Mouse (Mus musculus) lung, adult 2 months (tissue): ENCODE results near the gene Galnt6. TPM values are rescaled to one million over a fixed set of nuclear protein-coding genes. Genes with fewer than 3 reads are reported as not detected.

Experiments
- DNase-seq: peaks from one replicate; pipeline ENCODE4 v3.0.0; 2022
- H3K4me1 ChIP-seq: fragments of 200-500 bp; 2 replicates; pipeline ENCODE4 v1.6.1; 2011; ENCODE audit warnings: low read length; ENCODE audit not compliant: control insufficient read depth, insufficient read depth
- H3K4me3 ChIP-seq: fragments of 200-500 bp; replicated peaks from 2 replicates; pipeline ENCODE3; 2011; ENCODE audit warnings: low read depth, mild to moderate bottlenecking, control low read depth, low read length; ENCODE audit errors: extremely low read depth
- CTCF ChIP-seq: fragments of 200-500 bp; IDR thresholded peaks from 2 replicates; pipeline ENCODE4 v1.5.1; 2011; ENCODE audit warnings: mild to moderate bottlenecking, low read length, control low read depth; ENCODE audit not compliant: insufficient read depth
- POLR2A ChIP-seq: fragments of 200-500 bp; IDR thresholded peaks from 2 replicates; pipeline ENCODE4 v1.6.1; 2011; ENCODE audit warnings: low read depth, mild to moderate bottlenecking, control low read depth, low read length, borderline replicate concordance; ENCODE audit errors: extremely low read depth
- WGBS: fragments of 180-500 bp; shearing (Covaris S2); methylation state at CpG from one replicate; pipeline ENCODE4 v1.1.7; 2018; 5-methylcytosine and 5-hydroxymethylcytosine counted together
- polyA plus RNA-seq: library from polyadenylated mRNA; depleted of rRNA; stranded (reverse); fragments of >200 nt; gene quantifications from 2 replicates; pipeline ENCODE4 v1.2.3, GENCODE M21; 2012

The Galnt6 gene
- polyA plus RNA-seq, 1 experiment, result 4.0 TPM

DNA sequence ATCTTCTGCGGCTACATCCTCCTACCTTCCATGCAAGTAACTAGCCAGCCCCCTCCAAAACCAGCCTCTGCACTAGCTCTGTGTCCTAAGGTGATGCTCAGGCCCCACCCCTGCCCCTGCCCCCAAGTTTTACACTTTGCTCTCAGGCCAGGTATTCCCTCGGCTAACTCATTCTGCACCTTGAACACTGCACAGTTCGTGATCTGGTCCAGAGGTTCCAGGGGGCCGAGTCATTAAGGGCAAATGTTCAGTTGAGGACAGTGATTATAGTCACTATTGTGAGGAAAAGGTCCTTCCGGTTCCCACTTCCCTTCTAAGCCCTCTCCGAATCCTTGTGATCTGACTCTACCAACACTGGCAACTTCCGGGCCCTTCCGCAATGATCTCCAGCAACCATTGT is 14.7 kb downstream of the Galnt6 start:
- no peak for DNase-seq
- 75% methylated on average over 8 of the region's 8 CpGs for WGBS
- TF ChIP-seq POLR2A (no peak), CTCF (no peak)
- H3K4me3 ChIP-seq, result no peak overlapping the region
- H3K4me1 ChIP-seq, result no peaks in the 10 kb centered on the region

GRCm38 (mm10) chr15:100710838-100711237 is 18.3 kb downstream of the Galnt6 start:
- TF ChIP-seq POLR2A, result no peak
- TF ChIP-seq CTCF, result no peak
- Histone ChIP-seq H3K4me3 (no peak overlapping the region), H3K4me1 (no peaks in the 10 kb centered on the region)
- no peak for DNase-seq
- 50% methylated on average over 6 of the region's 6 CpGs for WGBS

- no peaks in the 10 kb centered on the region for H3K4me1 ChIP-seq
- H3K4me3 ChIP-seq, result no peak overlapping the region
- TF ChIP-seq CTCF, result no peak
- TF ChIP-seq POLR2A, result no peak
- no peak for DNase-seq
- WGBS, result 68% methylated on average over 8 of the region's 8 CpGs
Measured at GRCm38 (mm10) chr15:100708433-100709078, 20.6 kb downstream of the Galnt6 start.

- no peak for DNase-seq
- 53% methylated on average over 8 of the region's 8 CpGs for WGBS
Measured at GRCm38 (mm10) chr15:100706226-100706625, 22.9 kb downstream of the Galnt6 start.

DNA sequence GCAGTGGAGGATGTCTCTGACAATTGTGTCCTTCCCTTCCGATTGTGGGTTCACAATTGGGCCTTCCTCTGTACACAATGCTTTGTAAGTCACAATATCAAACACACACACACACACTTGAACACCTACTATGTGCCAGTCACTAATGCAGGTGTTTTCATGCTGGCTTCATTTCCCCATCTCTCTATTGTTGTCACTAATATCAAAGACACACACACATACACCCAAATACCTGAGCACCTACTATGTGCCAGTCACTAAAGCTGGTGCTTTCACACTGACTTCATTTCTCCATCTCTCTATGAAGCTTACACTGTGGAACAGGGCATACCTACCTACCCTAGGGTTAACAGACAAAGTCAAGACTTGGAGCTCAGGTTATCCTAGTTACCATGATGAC is 23.8 kb downstream of the Galnt6 start:
- Histone ChIP-seq H3K4me3 (no peak overlapping the region), H3K4me1 (no peaks in the 10 kb centered on the region)
- DNase-seq, result no peak
- TF ChIP-seq POLR2A, result no peak
- 64% methylated on average over 1 of the region's 1 CpGs for WGBS

More at GRCm38 (mm10) chr15:100706226-100706625, 22.9 kb downstream of the Galnt6 start:
- TF ChIP-seq POLR2A (no peak), CTCF (no peak)
- Histone ChIP-seq H3K4me3 (no peak overlapping the region), H3K4me1 (no peaks in the 10 kb centered on the region)

- TF ChIP-seq POLR2A (no peak), CTCF (no peak)
- no peaks in the 10 kb centered on the region for H3K4me1 ChIP-seq
- DNase-seq, result no peak
- H3K4me3 ChIP-seq, result no peak overlapping the region
- 18% methylated on average over 17 of the region's 17 CpGs for WGBS
Measured at GRCm38 (mm10) chr15:100703913-100704312, 25.3 kb downstream of the Galnt6 start.

- DNase-seq, result no peak
- Histone ChIP-seq H3K4me1 (no peaks in the 10 kb centered on the region), H3K4me3 (no peak overlapping the region)
- TF ChIP-seq POLR2A (no peak), CTCF (no peak)
- WGBS, result 72% methylated on average over 6 of the region's 6 CpGs
Measured at GRCm38 (mm10) chr15:100701856-100702255, 27.3 kb downstream of the Galnt6 start.

- TF ChIP-seq CTCF (no peak), POLR2A (no peak)
- no peak overlapping the region for H3K4me3 ChIP-seq
- 67% methylated on average over 10 of the region's 10 CpGs for whole genome bisulfite sequencing
Measured at GRCm38 (mm10) chr15:100701108-100701507, 28.1 kb downstream of the Galnt6 start.

DNA sequence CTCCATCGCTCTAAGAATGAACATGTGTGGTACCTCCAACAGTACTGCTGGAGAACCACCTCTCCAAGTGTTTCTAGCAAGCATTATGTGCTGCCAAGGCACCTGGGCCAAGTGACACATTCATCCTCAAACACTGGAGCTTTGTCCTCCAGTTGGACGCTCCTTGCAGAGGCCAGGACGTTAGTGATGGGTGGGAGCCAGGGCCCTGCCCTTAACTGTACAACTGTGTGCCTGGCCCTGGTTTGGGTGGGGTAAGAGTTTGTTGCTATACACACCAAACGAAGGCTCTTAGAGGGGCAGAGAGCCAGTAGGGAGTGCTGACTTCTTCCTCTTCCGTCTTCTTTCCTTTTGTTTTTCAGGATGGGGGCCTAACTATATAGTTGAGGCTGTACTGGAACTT is 28.8 kb downstream of the Galnt6 start:
- no peak for DNase-seq
- Histone ChIP-seq H3K4me1 (no peaks in the 10 kb centered on the region), H3K4me3 (no peak overlapping the region)
- 49% methylated on average over 5 of the region's 5 CpGs for WGBS
- no peak for TF ChIP-seq CTCF
- no peak for TF ChIP-seq POLR2A

More at GRCm38 (mm10) chr15:100701108-100701507, 28.1 kb downstream of the Galnt6 start:
- no peaks in the 10 kb centered on the region for H3K4me1 ChIP-seq
- no peak for DNase-seq

DNA sequence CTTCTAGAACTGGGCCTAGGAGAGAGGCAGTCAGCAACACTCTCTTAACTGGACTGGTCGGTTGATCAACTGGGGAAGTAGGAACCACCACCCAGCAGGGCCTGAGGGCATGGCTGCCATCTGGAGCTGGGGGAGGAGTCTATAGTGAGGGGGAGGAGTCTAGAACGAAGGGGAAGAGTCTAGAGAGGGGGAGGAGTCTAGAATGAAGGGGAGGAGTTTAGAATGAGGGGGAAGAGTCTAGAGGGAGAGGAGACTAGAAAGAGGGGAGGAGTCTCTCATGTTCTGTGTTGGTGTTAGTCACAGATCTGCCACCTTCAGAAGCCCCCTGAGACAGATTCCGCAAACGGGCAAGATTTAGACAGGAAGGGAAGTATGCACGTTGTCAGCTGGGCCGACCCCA is 29.8 kb downstream of the Galnt6 start:
- Histone ChIP-seq H3K4me3 (no peak overlapping the region), H3K4me1 (no peaks in the 10 kb centered on the region)
- 56% methylated on average over 6 of the region's 6 CpGs for WGBS
- no peak for DNase-seq
- TF ChIP-seq POLR2A (no peak), CTCF (no peak)
